Mouse (Mus musculus): ENCODE results near the gene Aebp2. TPM values are rescaled to one million over a fixed set of nuclear protein-coding genes. Genes with fewer than 3 reads are reported as not detected.
"Not testable (repeated sequence)": the region's sequence is repeated elsewhere in the genome, so short reads cannot be mapped to it uniquely, and the experiment has no call there.

Aebp2 gene
- polyA plus RNA-seq, 1 experiment from 2014 or later, result 18.7 TPM

DNA sequence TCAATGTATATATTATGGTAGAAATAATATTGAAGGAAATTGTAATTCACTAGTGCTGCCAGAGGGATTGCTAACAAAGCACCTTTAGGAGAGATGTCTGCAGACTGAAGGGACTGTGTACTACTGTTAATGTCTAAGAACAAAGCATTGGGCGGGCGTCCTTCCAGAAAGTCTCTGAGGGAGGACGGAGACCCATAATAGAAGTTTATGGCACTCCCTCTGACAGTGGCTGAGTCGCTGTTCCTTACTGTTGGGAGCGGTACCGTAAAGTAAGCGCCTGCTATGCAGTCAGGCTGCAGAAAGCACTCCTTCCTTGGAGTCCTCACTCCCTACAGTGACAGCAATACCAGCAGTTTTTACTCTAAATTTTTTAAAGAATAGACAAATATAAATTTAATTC is 29.5 kb downstream of the Aebp2 start:
- Histone ChIP-seq H3K27ac (replicated peaks; ENCODE audit: low read depth, low read length) (no peak overlapping the region), H3K9ac (ENCODE audit: low read depth, low read length) (no peak overlapping the region), H3K36me3 (ENCODE audit: control insufficient read depth, insufficient read depth, low read length) (peaks cover 67% of the 10 kb centered on the region), H3K4me3 (ENCODE audit: low read depth, low read length) (no peak overlapping the region), H3K9me3 (ENCODE audit: control insufficient read depth, low read length) (no peaks in the 10 kb centered on the region), H3K4me2 (ENCODE audit: low read depth, low read length) (no peak overlapping the region), H3K4me1 (ENCODE audit: control insufficient read depth, insufficient read depth, low read length) (peaks cover 3% of the 10 kb centered on the region; the same call in 1 of the 2 replicates), H3K27me3 (replicated peaks; ENCODE audit: control insufficient read depth, insufficient read depth, low read length) (no peaks in the 10 kb centered on the region)
- ATAC-seq (ENCODE audit: low read depth) (no peak), DNase-seq (ENCODE audit: low spot score) (no peak)
- WGBS, result 86% methylated on average over 7 of the region's 7 CpGs

DNA sequence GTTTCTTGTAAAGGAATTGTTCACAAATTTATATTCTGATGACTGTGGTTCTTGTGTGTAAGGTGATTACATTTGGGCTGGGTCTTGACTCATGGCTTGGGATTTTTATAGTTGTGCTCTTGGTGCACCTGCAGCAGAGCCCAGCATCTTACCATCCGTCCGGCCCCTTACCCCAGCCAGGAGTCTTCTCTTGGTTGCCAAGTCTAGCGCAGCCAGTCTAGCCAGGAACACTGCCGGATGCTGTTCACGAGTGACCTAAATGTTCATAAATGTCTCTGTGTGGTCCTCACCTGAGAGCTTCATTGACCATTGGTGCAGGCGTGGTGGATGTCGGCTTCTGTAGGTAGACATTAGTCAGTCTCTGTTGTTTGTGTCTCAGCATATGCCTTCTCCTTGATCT is 33.0 kb downstream of the Aebp2 start:
- Histone ChIP-seq H3K27me3 (replicated peaks; ENCODE audit: control insufficient read depth, insufficient read depth, low read length) (no peaks in the 10 kb centered on the region), H3K9ac (ENCODE audit: low read depth, low read length) (no peak overlapping the region), H3K9me3 (ENCODE audit: control insufficient read depth, low read length) (no peaks in the 10 kb centered on the region), H3K36me3 (ENCODE audit: control insufficient read depth, insufficient read depth, low read length) (peaks cover 34% of the 10 kb centered on the region), H3K4me3 (ENCODE audit: low read depth, low read length) (no peak overlapping the region), H3K4me1 (ENCODE audit: control insufficient read depth, insufficient read depth, low read length) (peaks cover 3% of the 10 kb centered on the region; the same call in 1 of the 2 replicates), H3K4me2 (ENCODE audit: low read depth, low read length) (no peak overlapping the region), H3K27ac (replicated peaks; ENCODE audit: low read depth, low read length) (peak overlapping the region; percentile 65; the same call in 1 of the 2 replicates)
- no peak for ATAC-seq (ENCODE audit: low read depth)
- no peak for DNase-seq (ENCODE audit: low spot score)
- 95% methylated on average over 7 of the region's 7 CpGs for WGBS

DNA sequence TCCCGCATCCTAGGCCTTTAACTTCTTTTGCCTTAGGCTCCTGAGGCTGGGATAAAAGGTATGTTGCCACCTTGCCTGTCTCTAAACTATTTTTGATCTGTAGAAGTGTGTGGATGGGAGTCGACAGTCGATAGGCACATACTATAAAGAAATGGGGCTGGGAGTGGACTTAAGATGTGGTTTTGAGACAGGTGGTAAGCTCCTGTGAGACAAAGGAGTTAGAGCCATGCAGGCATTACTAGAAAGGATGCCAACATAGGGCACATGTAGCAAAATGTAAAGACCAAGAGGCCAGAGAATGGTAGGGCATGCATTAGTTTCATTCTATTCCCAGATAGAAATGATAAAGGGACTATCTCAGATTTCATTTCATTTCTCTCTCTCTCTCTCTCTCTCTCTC is 34.5 kb downstream of the Aebp2 start:
- H3K9ac ChIP-seq (ENCODE audit: low read depth, low read length), result no peak overlapping the region
- no peak overlapping the region for H3K4me3 ChIP-seq (ENCODE audit: low read depth, low read length)
- H3K27ac ChIP-seq (replicated peaks; ENCODE audit: low read depth, low read length), result no peak overlapping the region
- 88% methylated on average over 3 of the region's 3 CpGs for WGBS
- H3K9me3 ChIP-seq (ENCODE audit: control insufficient read depth, low read length), result no peaks in the 10 kb centered on the region
- peaks cover 3% of the 10 kb centered on the region; the same call in 1 of the 2 replicates for H3K4me1 ChIP-seq (ENCODE audit: control insufficient read depth, insufficient read depth, low read length)
- no peak overlapping the region for H3K4me2 ChIP-seq (ENCODE audit: low read depth, low read length)
- H3K27me3 ChIP-seq (replicated peaks; ENCODE audit: control insufficient read depth, insufficient read depth, low read length), result no peaks in the 10 kb centered on the region
- H3K36me3 ChIP-seq (ENCODE audit: control insufficient read depth, insufficient read depth, low read length), result peaks cover 23% of the 10 kb centered on the region
- ATAC-seq (ENCODE audit: low read depth) (no peak), DNase-seq (ENCODE audit: low spot score) (no peak)

DNA sequence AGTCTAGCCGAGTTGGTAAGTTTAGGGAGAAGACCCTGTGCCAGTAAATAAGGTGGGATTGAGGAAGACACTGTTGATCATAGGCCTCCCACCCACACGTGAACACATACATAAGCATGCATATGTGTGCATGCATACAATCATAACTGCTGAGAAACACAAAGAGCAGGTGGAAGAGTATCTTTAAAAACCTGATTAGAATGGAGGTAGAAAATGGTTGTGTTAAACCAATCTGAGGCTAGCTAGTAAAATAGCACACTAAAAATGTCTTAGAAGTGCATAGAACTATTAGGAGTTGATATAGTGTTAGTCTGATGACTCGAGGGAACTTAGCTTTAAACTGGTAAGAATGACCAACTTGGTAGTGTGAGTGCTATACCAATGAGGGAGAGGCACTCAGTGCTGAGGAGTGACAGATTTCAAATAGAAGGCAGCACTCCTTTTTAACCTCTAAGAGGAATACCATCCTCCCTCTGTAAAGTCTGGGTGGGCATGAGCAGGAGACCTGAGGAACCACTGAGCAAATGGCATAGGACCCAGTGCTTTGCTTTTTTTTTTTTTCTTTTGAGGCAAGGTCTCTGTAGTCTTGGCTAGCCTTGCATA is 35.6 kb downstream of the Aebp2 start:
- no peak for ATAC-seq (ENCODE audit: low read depth)
- Histone ChIP-seq H3K4me3 (ENCODE audit: low read depth, low read length) (no peak overlapping the region), H3K27me3 (replicated peaks; ENCODE audit: control insufficient read depth, insufficient read depth, low read length) (no peaks in the 10 kb centered on the region), H3K36me3 (ENCODE audit: control insufficient read depth, insufficient read depth, low read length) (peaks cover 15% of the 10 kb centered on the region), H3K4me1 (ENCODE audit: control insufficient read depth, insufficient read depth, low read length) (peaks cover 3% of the 10 kb centered on the region; the same call in 1 of the 2 replicates), H3K9me3 (ENCODE audit: control insufficient read depth, low read length) (no peaks in the 10 kb centered on the region), H3K4me2 (ENCODE audit: low read depth, low read length) (no peak overlapping the region), H3K27ac (replicated peaks; ENCODE audit: low read depth, low read length) (no peak overlapping the region), H3K9ac (ENCODE audit: low read depth, low read length) (no peak overlapping the region)
- no peak for DNase-seq (ENCODE audit: low spot score)
- WGBS, result 86% methylated on average over 3 of the region's 3 CpGs

DNA sequence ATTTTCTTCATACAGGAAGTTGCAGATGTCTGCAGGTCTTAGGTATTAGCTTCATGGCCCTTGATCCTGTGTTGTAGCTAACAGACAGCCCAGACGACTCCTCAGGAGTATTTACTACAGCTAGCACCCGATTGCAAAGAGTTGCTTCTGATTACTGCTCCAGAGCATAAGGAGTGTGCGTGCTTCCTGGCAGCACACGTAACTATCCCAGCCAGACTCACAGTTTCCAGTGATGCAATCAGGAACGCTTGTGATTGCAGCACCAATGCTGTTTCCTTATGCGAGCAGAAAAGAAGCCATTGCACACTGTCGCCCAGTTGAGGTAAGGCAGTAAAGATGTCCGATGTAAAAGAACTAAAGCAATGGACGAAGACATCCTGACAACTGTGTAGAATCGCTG is 38.6 kb downstream of the Aebp2 start:
- no peaks in the 10 kb centered on the region for H3K9me3 ChIP-seq (ENCODE audit: control insufficient read depth, low read length)
- H3K27me3 ChIP-seq (replicated peaks; ENCODE audit: control insufficient read depth, insufficient read depth, low read length), result no peaks in the 10 kb centered on the region
- no peak overlapping the region for H3K9ac ChIP-seq (ENCODE audit: low read depth, low read length)
- no peak overlapping the region for H3K27ac ChIP-seq (replicated peaks; ENCODE audit: low read depth, low read length)
- H3K4me2 ChIP-seq (ENCODE audit: low read depth, low read length), result no peak overlapping the region
- no peak overlapping the region for H3K4me3 ChIP-seq (ENCODE audit: low read depth, low read length)
- no peaks in the 10 kb centered on the region; the same call in 1 of the 2 replicates for H3K4me1 ChIP-seq (ENCODE audit: control insufficient read depth, insufficient read depth, low read length)
- H3K36me3 ChIP-seq (ENCODE audit: control insufficient read depth, insufficient read depth, low read length), result no peaks in the 10 kb centered on the region
- DNase-seq (ENCODE audit: low spot score) (no peak), ATAC-seq (ENCODE audit: low read depth) (no peak)
- 84% methylated on average over 10 of the region's 10 CpGs for WGBS

DNA sequence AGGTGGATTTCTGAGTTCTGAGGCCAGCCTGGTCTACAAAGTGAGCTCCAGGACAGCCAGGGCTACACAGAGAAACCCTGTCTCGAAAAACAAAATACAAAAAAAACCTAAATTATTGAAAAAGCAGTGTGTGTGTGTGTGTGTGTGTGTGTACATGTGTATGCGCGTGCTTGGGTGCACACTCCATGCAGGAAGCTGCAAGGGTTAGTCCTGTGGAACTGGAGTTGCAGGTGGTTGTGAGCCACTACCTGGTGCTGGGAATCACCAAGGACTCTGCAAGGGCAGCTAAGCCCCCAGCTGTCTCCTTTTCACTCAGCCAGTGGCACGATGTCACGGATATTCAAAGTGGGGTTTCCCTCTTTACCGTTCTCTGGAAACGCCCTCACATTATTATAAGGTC is 39.3 kb downstream of the Aebp2 start:
- H3K9me3 ChIP-seq (ENCODE audit: control insufficient read depth, low read length), result no peaks in the 10 kb centered on the region
- 75% methylated on average over 7 of the region's 7 CpGs for WGBS
- H3K4me2 ChIP-seq (ENCODE audit: low read depth, low read length), result no peak overlapping the region
- peaks cover 4% of the 10 kb centered on the region; the same call in 1 of the 2 replicates for H3K4me1 ChIP-seq (ENCODE audit: control insufficient read depth, insufficient read depth, low read length)
- no peak overlapping the region for H3K9ac ChIP-seq (ENCODE audit: low read depth, low read length)
- no peaks in the 10 kb centered on the region for H3K36me3 ChIP-seq (ENCODE audit: control insufficient read depth, insufficient read depth, low read length)
- DNase-seq (ENCODE audit: low spot score) (no peak), ATAC-seq (ENCODE audit: low read depth) (no peak)
- H3K27ac ChIP-seq (replicated peaks; ENCODE audit: low read depth, low read length), result no peak overlapping the region
- H3K27me3 ChIP-seq (replicated peaks; ENCODE audit: control insufficient read depth, insufficient read depth, low read length), result no peaks in the 10 kb centered on the region
- H3K4me3 ChIP-seq (ENCODE audit: low read depth, low read length), result no peak overlapping the region

DNA sequence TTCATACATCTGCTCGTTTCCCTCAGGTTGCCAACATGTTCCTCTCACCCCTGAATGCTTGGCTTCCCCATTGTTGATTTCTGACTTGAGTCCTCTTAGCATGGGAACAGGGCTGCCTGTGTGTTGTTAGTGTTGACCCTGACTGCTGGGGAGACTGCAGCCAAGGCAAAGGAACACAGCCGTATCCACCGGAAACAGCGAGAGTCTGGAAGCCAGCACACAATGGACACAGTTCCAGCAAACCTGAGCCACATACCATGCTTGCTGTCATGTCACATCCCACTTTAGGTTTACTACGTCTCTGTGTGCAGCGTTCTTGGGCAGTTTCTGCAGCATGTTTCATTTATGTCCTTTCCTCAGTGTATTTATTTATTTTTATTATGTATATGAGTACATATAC is 39.8 kb downstream of the Aebp2 start:
- Histone ChIP-seq H3K36me3 (ENCODE audit: control insufficient read depth, insufficient read depth, low read length) (no peaks in the 10 kb centered on the region), H3K4me2 (ENCODE audit: low read depth, low read length) (no peak overlapping the region), H3K27me3 (replicated peaks; ENCODE audit: control insufficient read depth, insufficient read depth, low read length) (no peaks in the 10 kb centered on the region), H3K9ac (ENCODE audit: low read depth, low read length) (no peak overlapping the region), H3K27ac (replicated peaks; ENCODE audit: low read depth, low read length) (no peak overlapping the region), H3K4me3 (ENCODE audit: low read depth, low read length) (no peak overlapping the region), H3K4me1 (ENCODE audit: control insufficient read depth, insufficient read depth, low read length) (peaks cover 6% of the 10 kb centered on the region), H3K9me3 (ENCODE audit: control insufficient read depth, low read length) (no peaks in the 10 kb centered on the region)
- no peak for ATAC-seq (ENCODE audit: low read depth)
- DNase-seq (ENCODE audit: low spot score), result no peak
- WGBS, result 66% methylated on average over 6 of the region's 6 CpGs

DNA sequence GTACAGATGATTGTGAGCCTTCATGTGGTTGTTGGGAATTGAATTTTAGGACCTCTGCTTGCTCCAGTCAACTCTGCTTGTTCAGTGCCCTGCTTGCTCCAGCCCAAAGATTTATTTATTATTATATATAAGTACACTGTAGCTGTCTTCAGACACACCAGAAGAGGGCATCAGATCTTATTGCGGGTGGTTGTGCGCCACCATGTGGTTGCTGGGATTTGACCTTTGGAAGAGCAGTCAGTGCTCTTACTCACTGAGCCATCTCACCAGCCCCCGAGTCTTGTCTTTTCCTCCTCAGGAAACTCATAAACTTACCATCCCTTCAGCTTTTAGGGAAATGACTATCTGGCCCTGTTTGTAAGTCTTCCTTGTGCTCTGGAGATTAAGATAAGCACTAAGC is 40.2 kb downstream of the Aebp2 start:
- not testable (repeated sequence) for DNase-seq (ENCODE audit: low spot score); H3K4me2 ChIP-seq (ENCODE audit: low read depth, low read length); H3K9me3 ChIP-seq (ENCODE audit: control insufficient read depth, low read length); H3K27ac ChIP-seq (replicated peaks; ENCODE audit: low read depth, low read length); H3K9ac ChIP-seq (ENCODE audit: low read depth, low read length); H3K4me1 ChIP-seq (ENCODE audit: control insufficient read depth, insufficient read depth, low read length); H3K27me3 ChIP-seq (replicated peaks; ENCODE audit: control insufficient read depth, insufficient read depth, low read length); H3K36me3 ChIP-seq (ENCODE audit: control insufficient read depth, insufficient read depth, low read length); H3K4me3 ChIP-seq (ENCODE audit: low read depth, low read length); ATAC-seq (ENCODE audit: low read depth)
- WGBS, result 56% methylated on average over 3 of the region's 3 CpGs

DNA sequence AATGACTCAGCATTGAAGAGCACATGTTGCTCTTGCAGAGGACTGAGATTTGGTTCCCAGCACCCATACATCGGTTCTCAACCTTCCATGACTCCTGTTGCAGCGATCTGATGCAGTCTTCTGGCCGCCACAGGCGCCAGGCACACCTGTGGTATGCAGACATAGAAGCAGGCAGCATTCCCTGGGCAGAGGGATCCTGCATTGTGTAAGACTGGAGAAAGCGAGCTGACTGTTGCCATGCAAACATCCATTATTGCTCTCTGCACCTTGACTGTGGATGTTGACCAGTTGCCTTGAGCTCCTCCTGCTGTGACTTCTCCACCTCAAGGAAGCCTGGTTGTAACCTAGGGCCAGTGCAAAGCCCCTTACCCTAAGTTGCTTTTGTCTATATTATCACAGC is 42.1 kb downstream of the Aebp2 start:
- Histone ChIP-seq H3K27ac (replicated peaks; ENCODE audit: low read depth, low read length) (no peak overlapping the region), H3K4me3 (ENCODE audit: low read depth, low read length) (no peak overlapping the region), H3K27me3 (replicated peaks; ENCODE audit: control insufficient read depth, insufficient read depth, low read length) (no peaks in the 10 kb centered on the region), H3K36me3 (ENCODE audit: control insufficient read depth, insufficient read depth, low read length) (no peaks in the 10 kb centered on the region), H3K9ac (ENCODE audit: low read depth, low read length) (no peak overlapping the region), H3K9me3 (ENCODE audit: control insufficient read depth, low read length) (no peaks in the 10 kb centered on the region), H3K4me1 (ENCODE audit: control insufficient read depth, insufficient read depth, low read length) (peaks cover 6% of the 10 kb centered on the region), H3K4me2 (ENCODE audit: low read depth, low read length) (no peak overlapping the region)
- DNase-seq (ENCODE audit: low spot score) (no peak), ATAC-seq (ENCODE audit: low read depth) (no peak)
- 85% methylated on average over 5 of the region's 5 CpGs for WGBS

Data from embryonic facial prominence, embryonic 14.5 days (tissue).